Mouse (Mus musculus): Measurements from ENCODE around the gene Scin.
"Not testable (repeated sequence)": the region's sequence is repeated elsewhere in the genome, so short reads cannot be mapped to it uniquely, and the experiment has no call there.

Scin gene

DNA sequence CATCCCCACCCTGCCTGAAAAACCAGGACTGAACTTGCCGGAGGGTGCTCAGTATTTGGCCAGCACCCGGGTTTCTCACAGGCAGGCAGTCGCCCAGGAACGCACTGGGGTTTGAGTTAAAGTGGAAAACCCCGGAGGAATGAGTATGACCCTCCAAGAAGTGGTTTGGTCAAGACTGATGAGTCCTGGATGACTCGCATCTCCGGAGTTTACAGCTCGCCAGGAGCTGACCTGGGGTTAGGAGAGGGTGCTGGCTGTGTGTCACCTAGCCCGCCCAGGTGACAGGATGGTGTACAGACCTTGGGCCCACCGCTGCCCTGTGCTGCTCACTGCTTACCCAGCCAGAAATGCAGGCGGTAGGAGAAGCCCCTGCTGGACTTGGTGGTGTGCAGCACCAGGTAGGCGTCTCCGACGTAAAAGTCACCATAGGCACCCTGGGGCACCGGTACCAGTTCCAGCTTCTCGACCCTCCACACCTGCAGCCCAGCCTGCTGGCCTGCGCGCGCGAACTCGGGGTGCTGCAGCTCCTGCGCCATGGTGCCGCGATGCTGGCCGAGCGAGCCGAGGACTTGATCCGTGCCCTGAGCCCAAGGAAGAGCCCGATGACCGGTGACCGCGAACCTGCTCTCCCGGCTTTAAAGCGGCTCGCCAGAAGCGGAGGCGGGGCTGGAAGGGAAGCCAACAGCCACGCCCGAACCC is at the start of gene Scin:
Gene Scin (minus strand): TSS at position 656 of the 699 bp plus-strand sequence.
- no peak for DNase-seq (ENCODE audit: low spot score in 2 of 2)

DNA sequence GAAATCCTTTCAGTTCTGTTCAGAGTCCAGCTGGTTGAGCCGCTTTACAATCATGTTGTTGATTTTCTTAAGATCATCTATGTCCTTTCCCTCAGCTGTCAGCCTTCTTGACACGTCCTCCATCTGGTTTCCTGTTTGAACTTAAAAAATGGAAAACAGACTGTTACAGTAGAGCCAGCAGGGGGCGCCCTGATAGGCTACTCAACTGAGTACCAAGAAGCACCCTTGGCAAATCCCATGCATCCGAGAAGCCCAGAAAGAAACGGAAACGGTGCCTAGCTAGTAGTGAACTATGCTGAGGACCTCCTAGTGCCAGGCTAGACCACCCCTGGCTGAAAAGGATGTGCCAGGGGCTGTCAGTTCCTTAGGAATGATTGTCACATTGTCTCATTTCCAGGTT is 43.1 kb upstream of the Scin start:
- peak in 1 of 2 experiments; percentile 65 for DNase-seq (ENCODE audit: low spot score in 2 of 2)

DNA sequence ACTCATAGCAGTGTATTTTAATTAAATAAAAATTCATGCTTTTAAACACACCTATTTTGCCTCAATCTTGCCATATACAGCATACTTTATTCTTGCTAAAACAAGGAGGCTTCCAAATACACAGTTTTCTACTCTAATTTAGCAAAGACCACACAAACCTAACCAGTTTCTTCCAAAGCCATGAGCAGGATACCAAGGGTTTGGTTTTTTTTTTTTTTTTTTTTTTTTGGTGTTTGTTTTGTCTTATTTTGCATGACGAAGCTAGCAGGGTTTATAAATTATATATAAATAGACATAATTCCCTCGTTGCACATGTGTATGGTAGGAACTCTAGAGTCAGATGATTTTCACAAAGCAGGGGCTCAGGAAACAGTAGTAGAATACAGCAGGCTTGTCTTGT is 42.1 kb upstream of the Scin start:
- DNase-seq (ENCODE audit: low spot score in 2 of 2), result no peak

DNA sequence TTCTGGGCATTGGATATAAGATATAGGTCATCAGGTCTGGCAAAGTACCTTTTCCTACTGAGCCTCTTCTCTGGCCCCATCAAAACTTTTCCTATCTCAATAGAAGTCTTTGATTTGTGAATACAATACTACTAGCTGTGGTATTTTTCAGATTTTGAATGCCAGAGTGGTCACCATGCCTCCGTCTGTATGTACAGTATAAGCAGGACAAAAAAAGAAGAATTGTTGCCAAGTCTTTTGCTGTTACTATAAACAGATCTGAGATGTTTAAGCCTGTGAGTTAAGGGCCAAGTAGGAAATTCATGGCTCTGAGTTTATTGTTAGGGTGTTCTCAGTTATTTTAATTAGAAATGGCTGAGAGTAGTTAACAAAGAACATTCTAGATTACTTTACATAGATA is 41.1 kb upstream of the Scin start:
- DNase-seq (ENCODE audit: low spot score in 2 of 2), result not testable (repeated sequence)

DNA sequence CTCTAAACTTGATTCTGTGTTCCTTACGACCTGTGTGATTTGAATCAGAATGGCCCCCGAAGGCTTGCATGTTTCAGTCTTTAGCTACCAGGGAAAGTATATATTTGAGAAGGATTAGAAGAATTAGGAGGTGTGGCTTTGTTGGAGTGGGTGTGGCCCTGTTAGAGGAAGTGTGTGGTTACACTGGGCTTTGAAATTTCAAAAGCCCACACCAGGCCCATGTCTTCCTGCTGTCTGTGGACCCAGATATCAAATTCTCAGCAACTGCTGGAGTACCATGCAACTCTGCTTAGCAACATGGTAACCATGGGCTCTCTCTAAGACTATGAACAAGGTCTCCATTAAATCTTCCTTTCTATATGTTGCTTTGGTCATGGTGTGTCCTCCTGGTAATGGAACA is 37.6 kb upstream of the Scin start:
- DNase-seq (ENCODE audit: low spot score in 2 of 2), result no peak

DNA sequence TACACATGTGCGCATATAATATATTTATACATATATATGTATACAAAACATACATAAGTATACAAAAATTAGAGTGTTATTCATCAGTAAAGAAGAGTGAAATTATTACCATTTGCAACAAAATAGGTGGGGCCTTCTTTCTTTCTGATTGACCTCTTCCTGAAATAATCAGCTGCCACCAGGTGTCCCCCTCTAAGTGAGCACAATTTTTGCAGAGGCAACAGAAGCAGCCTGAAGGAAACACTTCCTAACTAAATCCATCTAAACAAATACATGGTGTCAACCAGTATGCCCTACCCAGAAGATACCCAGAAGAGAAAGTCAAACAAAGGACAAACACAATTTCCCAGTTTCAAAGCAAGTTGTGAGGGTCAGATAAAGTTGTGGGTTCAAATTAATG is 35.6 kb upstream of the Scin start:
- DNase-seq (ENCODE audit: low spot score in 2 of 2), result no peak

DNA sequence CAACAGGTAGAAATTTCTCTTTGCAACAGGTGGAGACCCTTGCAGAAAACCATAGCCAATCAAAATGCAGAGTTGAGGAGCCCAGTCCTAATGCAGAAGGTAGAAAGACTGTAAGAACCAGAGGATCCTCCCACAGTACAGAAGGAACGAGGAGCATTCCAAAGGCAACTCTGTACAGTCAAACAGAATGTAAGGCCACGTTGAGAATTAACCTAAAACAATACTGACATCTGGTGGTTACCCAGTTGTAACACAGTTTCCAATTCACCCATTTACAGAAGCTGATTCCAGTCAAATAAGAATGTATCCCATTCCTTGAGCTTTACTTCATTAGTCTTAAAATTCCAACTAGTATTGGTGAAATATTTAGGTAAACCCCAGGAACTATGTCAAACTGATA is 30.6 kb upstream of the Scin start:
- no peak for DNase-seq (ENCODE audit: low spot score in 2 of 2)

DNA sequence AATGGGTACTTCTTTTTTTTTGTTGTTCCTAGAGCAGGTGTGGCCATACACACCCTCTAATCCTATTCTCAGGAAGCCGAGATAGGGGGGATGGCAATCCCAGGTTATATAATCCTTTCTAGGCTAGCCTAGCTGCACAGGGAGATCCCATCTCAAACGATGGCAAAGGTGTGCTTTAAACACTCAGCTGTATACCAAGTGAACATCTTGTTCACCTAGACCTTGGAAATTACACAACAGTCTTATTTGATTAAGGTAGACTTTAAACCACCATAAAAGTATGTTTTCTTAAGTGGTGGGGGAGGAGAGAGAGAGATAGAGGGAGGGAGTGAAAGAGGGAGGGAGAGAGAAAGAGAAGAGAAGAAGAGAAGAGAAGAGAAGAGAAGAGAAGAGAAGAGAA is 26.7 kb upstream of the Scin start:
- no peak for DNase-seq (ENCODE audit: low spot score in 2 of 2)

DNA sequence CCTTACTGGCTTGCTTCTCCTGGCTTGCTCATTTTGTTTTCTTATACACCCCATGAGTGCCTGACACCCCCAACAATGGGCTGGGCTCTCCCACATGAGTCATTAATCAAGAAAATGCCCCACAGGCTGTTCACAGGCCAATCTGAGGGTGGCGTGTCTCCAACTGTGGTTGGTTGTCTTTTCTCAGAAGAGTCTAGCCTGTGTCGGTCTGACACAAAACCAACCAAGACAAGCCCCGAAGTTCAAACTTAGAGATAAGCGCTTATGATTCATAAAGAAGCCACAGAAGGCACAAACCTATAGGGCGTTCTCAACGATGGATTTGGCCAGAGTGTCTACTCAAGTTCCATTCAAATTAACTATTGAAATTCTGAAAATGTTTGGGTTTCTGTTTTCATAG is 20.2 kb upstream of the Scin start:
- no peak for DNase-seq (ENCODE audit: low spot score in 2 of 2)

DNA sequence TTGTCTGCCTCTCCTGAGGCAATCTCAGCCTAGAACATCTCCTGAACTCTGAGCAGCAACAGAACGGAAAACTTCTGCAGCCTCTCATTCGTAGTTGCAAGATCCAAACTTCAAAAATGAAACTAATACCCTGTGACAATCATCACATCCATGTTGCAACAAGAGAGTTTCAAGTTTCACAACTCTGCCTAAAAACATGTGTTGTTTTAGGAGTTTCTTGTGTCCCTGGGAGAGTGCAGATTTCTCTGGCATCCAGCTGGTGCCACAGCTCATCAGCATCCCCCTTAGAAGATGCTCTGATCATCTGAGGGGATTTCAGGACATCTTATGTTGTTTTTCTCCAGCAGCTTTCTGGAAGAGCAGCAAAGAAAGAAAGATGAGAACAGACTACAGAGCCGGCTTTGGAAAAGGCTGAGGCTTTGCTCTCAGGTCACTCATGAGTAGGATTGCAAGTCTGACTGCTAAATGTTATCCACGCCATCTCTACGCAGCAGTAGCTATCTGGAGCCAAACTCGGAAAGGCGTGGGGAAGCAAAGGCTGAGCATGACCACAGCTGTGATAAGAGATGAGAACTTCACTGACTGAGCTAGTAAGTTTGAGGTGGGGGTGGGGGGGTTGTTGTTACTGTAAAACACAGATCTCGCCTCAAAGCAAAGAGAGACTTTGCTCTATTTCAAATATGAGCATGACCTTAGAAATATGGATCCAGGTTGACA is 18.5 kb upstream of the Scin start:
- DNase-seq (ENCODE audit: low spot score in 2 of 2), result no peak

DNA sequence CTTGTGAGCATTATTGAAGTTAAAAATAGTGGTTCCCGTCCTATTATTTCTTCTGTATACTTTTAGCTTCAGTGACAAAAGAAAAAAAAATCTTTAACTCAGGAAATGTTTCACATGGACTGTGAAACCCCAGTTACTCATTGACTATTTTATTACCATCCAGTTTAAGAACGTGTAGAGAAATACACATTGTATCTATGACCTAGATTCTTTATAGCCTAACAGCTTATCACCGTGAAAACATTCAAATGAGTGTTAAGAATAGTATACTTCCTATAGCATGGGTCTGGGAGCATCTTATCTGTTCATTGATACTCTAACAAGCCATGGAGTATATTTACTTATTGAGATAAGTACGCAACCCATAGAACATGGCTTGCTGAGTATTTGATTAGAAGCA is 13.3 kb upstream of the Scin start:
- DNase-seq (ENCODE audit: low spot score in 2 of 2), result no peak

DNA sequence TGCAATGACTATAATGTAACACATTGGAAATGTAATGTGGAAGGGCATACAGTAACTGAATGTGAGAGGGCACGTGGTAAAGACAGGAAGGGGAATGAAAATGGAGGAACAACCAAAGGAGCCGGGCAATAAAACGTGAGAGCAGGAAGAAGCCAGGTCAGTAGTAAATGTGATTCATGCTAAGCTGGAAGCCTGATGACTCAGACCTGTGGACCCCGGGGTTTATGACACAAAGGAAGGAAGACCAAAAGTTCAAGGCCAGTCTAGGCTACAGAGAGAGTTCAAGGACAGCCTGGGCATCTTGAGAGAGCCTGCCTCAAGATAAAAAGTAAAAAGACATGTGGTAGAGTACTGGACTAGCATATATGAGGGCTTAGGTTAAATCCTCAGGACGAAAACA is 12.5 kb upstream of the Scin start:
- no peak for DNase-seq (ENCODE audit: low spot score in 2 of 2)

DNA sequence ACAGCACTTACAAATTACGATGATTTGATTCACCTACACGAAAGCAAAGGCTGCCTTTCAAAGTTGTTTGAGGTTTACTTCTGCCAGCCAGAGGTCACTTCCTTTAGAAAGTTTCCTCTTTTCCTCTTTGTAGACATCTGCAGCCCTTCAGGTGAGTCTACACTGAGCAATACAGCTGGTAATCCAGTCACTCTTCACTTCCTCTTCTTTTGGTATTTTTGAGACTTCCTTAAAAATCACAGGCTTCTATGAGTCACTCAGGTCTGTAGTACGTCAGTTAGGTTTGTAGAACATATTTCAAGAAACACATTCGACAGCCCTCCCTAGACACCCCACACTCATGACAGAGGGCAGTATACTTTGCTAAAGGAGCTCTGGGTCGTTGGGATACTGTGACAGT is 6.7 kb upstream of the Scin start:
- no peak for DNase-seq (ENCODE audit: low spot score in 2 of 2)

DNA sequence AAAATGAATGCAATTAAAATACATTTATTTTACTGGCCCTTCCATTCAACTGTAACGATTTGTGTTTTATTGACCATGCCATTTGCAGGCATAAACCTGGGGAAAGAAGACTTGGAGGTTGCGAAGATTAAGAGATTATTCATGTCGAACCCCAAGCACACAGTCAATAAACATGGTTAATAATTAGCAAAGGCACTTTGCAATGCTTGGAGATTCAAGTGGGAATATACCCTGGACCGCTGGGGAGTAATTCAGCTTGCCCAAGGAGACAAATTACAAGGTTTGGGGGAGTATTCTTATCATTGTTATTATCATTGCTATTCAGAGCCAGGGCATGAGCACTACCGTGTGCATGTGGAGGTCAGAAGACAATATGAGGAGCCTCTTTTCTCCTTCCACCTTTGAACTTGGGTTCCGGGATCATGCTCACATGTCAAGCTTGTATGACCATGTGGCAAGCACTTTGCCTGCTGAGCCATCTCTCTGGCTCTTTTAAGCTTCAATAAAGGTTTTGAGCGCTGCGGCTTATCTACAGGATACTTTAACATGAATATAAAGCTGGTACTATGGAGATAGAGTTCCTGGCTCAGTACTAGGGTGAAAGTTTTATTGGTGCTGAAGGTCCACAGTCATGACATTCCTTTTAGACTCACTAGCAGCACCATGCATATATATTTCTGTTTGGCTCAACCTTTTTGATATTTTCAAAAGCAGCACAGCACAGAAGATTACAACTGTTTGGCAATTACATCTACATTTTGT is 5.6 kb upstream of the Scin start:
- DNase-seq (ENCODE audit: low spot score in 2 of 2), result no peak

DNA sequence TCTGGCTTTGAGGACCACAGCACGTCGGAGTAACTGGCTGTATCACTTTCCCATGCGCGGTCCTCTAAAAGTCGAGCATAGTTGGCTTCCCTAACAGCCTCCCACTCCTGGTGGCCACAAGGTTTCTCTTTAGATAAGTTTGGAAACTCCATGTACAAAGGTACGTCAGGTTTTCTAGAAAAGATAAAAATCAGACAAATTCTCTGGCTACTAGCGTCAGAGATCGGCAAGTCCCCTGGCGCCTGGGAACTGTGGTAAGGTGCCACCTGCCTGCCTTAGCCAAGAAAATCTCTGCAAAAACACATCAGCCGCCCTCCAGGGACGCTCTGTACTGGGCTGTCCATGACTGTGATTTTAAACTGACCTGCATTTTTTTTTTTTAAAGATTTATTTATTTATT is 501 bp upstream of the Scin start:
- no peak for DNase-seq (ENCODE audit: low spot score in 2 of 2)

DNA sequence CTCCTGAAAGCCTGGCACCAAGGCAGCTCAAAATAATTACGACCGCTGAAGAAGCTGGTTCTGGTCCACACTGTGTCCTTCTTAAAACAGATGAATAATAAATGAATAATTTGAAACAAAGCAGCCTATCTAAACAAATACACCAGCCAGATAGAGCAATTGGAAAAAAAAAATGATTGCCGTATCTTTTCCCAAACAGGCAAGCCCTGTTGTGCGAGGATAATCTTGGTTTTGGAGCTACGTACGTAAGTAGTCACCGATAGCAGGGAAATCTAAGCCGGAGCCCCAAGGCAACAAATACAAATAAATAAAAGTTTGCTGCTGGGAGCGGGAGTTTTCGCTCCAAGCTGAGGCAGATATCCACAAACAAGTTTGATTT is 845 bp downstream of the Scin start:
- DNase-seq (ENCODE audit: low spot score in 2 of 2), result no peak

DNA sequence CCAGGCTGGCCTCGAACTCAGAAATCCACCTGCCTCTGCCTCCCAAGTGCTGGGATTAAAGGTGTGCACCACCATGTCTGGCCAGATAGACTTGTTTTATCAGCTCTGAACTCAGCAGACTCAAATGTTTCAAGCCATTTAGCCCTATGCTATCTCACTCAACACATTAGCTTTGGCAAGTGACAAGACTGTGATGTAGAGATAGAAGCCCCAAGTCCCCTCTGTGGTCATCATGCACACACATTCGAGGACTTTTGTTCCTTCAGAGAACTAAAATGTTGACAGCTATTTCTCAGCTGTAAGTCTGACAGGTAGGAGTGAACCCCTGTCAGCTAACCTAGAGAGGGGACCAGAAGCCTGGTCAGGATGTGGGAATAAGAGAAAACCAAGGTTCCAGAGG is 15.2 kb downstream of the Scin start:
- DNase-seq (ENCODE audit: low spot score in 2 of 2), result no peak

DNA sequence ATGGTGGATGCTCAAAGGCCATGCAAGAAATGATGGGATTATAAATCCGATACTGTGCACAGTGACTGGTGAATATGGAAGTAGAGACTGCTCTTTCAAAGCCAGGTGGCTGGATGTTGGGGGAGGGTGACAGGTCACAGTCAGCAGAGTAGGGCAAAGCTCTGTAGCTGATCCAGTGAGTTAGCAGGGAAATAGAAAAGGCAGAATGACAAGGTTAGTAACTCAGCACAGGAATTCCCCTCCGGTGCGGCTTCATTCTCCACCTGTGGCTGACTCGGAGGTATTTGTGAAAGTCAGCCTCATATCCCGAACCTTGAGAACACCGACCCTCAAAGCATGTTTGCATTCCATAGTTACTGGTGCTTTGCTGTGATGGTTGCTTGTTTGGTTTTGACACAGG is 17.0 kb downstream of the Scin start:
- no peak for DNase-seq (ENCODE audit: low spot score in 2 of 2)

DNA sequence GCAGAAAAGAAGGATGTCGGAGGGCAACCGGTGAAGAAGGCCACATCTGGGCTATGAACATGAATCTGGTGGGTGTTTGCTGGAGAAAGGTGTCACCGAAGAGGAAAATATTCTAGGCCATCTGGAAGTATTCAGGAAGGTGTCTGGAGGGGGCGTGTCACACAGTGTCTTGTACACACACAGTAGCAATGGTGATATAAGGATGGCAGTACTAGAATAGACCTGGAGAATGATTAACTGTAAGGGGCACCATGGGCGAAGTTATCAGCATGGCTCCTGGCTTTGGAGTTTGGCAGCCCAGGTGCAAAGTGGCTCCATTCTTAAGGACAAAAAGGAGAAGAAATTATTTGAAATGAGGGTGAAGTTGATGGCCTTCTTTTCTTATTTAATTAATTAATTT is 17.8 kb downstream of the Scin start:
- no peak for DNase-seq (ENCODE audit: low spot score in 2 of 2)

DNA sequence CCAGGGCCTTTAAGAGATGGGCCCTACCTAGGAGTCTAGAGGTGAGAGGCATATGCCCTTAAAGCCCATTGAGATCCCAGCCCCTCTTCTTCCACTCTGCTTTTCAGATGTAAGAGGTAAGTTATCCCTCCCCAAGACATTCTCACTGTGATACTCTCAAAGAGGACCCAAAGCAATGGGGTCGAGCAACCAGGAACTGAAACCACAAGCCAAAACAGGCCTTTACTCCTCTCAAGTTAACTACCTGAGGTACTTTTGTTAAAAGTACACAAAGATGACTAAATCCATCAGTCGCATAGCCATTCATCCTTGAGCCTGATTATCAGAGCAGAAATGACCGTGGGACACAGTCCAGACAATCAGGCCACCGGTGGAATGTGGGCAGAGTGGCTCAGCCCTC is 19.1 kb downstream of the Scin start:
- no peak for DNase-seq (ENCODE audit: low spot score in 2 of 2)

DNA sequence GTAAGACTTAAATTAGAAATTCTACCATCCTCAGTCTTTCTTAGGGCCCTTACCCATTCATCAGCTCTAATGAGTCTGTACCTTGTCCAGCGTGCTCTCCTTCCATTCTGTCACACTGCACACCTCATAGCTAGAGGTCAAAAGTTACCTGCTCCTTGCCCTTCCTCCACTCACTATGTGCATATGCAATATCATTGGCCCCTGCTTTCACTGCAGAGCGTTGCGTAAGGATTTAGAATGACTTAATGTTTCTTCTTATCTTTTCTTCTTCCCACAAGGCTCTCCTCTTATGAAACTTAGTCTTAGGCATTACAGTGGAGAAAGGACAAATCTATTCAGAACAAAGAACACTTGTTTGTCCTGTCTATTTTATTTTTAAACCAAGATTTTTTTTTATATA is 20.0 kb downstream of the Scin start:
- no peak for DNase-seq (ENCODE audit: low spot score in 2 of 2)

DNA sequence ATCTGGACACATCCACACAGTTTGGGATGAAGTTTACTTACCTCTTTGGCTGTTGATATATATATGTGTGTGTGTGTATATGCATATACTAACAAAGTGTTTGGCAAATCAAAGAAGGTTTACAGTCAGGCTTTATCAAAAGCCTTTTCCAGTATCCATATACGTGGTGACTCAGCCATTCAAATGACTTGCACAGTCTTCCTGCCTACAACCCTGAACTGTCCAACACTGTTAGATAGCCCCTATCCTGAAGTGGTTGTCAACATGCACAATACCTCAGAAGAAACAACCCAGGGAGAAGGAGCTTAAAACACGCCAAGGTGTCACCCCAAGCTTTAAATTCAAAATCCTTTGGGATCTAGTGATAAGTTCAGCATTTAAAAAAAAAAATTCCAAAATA is 20.4 kb downstream of the Scin start:
- no peak for DNase-seq (ENCODE audit: low spot score in 2 of 2)

DNA sequence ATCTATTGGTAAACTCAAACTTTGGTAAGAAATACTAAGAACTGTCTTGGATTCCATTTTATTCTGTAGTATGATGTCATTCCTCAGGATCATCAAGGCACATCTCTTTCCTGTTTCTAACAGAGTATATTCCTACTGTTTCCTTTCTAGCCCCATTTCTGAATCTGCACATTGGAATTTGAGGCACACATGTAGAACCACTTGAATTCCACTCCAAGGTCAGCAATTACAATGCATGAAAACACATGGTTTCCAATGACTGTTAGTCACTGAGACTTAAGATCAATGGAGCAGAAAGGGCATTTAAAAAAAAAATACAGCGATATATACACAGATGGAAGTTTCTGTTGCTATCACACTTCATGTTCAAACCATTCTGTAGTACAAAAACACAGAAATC is 24.8 kb downstream of the Scin start:
- no peak for DNase-seq (ENCODE audit: low spot score in 2 of 2)
